In genomic region chr2:165310818-165311425, GRCm38 (mm10) we compare ENCODE assay signal across 18 mouse cellular contexts. TPM values are rescaled to one million over a fixed set of nuclear protein-coding genes. Genes with fewer than 3 reads are reported as not detected.
DNase-seq lines count a peak whose midpoint lies in the region; ATAC-seq and TF ChIP-seq lines count a peak whose summit lies in the region.
"Had no signal": no experiment of that assay in that cellular context is flagged by ENCODE, and none has a peak within 500 bp of the region (broad histone marks: within the 10 kb centered on the region; RNA-seq: fewer than 3 reads in every experiment).

No protein-coding gene starts in this region.

- H3K4me2 ChIP-seq in embryonic facial prominence, embryonic 12.5 days (replicated peaks), result no peak overlapping the region
- no peak overlapping the region for H3K4me2 ChIP-seq in forebrain, postnatal 0 days (ENCODE audit: low read depth)
- H3K4me2 ChIP-seq in midbrain, embryonic 13.5 days (replicated peaks), result no peak overlapping the region
- H3K4me2 ChIP-seq: heart, embryonic 15.5 days; intestine, embryonic 15.5 days had no signal

- H3K36me3 ChIP-seq in embryonic facial prominence, embryonic 12.5 days, result peaks cover 89% of the 10 kb centered on the region
- peaks cover 85% of the 10 kb centered on the region for H3K36me3 ChIP-seq in forebrain, postnatal 0 days (ENCODE audit: insufficient read depth)
- peaks cover 68% of the 10 kb centered on the region for H3K36me3 ChIP-seq in midbrain, embryonic 13.5 days

- no peaks in the 10 kb centered on the region for H3K9me3 ChIP-seq in embryonic facial prominence, embryonic 12.5 days
- no peaks in the 10 kb centered on the region for H3K9me3 ChIP-seq in forebrain, postnatal 0 days (ENCODE audit: low read length)
- no peaks in the 10 kb centered on the region for H3K9me3 ChIP-seq in midbrain, embryonic 13.5 days
- H3K9me3 ChIP-seq: heart, embryonic 15.5 days; intestine, embryonic 15.5 days had no signal

- no peak overlapping the region for H3K4me3 ChIP-seq in layer of hippocampus, adult 2 months
- no peak overlapping the region for H3K4me3 ChIP-seq in embryonic facial prominence, embryonic 12.5 days
- H3K4me3 ChIP-seq in forebrain, postnatal 0 days (ENCODE audit: low read depth, low read length), result no peak overlapping the region
- H3K4me3 ChIP-seq in midbrain, embryonic 13.5 days (replicated peaks), result no peak overlapping the region
- H3K4me3 ChIP-seq: heart, embryonic 15.5 days; intestine, embryonic 15.5 days; myocyte had no signal

- H3K4me1 ChIP-seq in embryonic facial prominence, embryonic 12.5 days, result no peaks in the 10 kb centered on the region
- H3K4me1 ChIP-seq in forebrain, postnatal 0 days (ENCODE audit: insufficient read depth), result 0 out of 2 replicates have a peak, but pooled peaks cover 2% of the 10 kb centered on the region
- peaks cover 72% of the 10 kb centered on the region for H3K4me1 ChIP-seq in midbrain, embryonic 13.5 days (replicated peaks)
- H3K4me1 ChIP-seq: heart, embryonic 15.5 days; intestine, embryonic 15.5 days had no signal

- 49% methylated on average over 13 of the region's 13 CpGs for WGBS in embryonic facial prominence, embryonic 12.5 days
- 28% methylated on average over 13 of the region's 13 CpGs for WGBS in forebrain, postnatal 0 days
- 27% methylated on average over 13 of the region's 13 CpGs for WGBS in midbrain, embryonic 13.5 days

- H3K9ac ChIP-seq in embryonic facial prominence, embryonic 12.5 days, result no peak overlapping the region
- H3K9ac ChIP-seq in forebrain, postnatal 0 days, result no peak overlapping the region
- H3K9ac ChIP-seq in midbrain, embryonic 13.5 days (replicated peaks), result 0 out of 2 replicates have a peak overlapping the region, but pooled peaks have one; percentile 53
- H3K9ac ChIP-seq: heart, embryonic 15.5 days; intestine, embryonic 15.5 days; liver, postnatal 0 days had no signal

- H3K27me3 ChIP-seq in embryonic facial prominence, embryonic 12.5 days, result no peaks in the 10 kb centered on the region
- no peaks in the 10 kb centered on the region for H3K27me3 ChIP-seq in forebrain, postnatal 0 days (ENCODE audit: insufficient read depth, low read length)
- peaks cover 27% of the 10 kb centered on the region for H3K27me3 ChIP-seq in midbrain, embryonic 13.5 days
- H3K27me3 ChIP-seq: heart, embryonic 15.5 days; intestine, embryonic 15.5 days had no signal

- H3K27ac ChIP-seq in layer of hippocampus, adult 2 months, result peak overlapping the region; percentile 83
- H3K27ac ChIP-seq in embryonic facial prominence, embryonic 12.5 days, result peak overlapping the region; percentile 17; the same call in 1 of the 2 replicates
- H3K27ac ChIP-seq in forebrain, postnatal 0 days (ENCODE audit: low read depth, low read length), result no peak overlapping the region; the same call in 1 of the 2 replicates
- H3K27ac ChIP-seq in midbrain, embryonic 13.5 days, result peak overlapping the region; percentile 42
- H3K27ac ChIP-seq: heart, embryonic 15.5 days; intestine, embryonic 15.5 days; macrophage had no signal

- no peak for TF ChIP-seq CTCF in layer of hippocampus, adult 2 months (conservative IDR thresholded peaks at IDR 0.05)
- TF ChIP-seq CTCF in forebrain, postnatal 0 days (IDR thresholded peaks at IDR 0.05; ENCODE audit: low read depth), result no peak

- no peak for DNase-seq in layer of hippocampus, adult 2 months (ENCODE audit: low spot score in 2 of 2)
- no peak for DNase-seq in layer of hippocampus, postnatal 14 days (ENCODE audit: low spot score in 2 of 2)
- no peak for DNase-seq in forebrain, postnatal 0 days
- DNase-seq in lung, postnatal 25 days (ENCODE audit: low spot score), result no peak
- no peak for DNase-seq in kidney, postnatal 4 days
- no peak for DNase-seq in heart, adult 18-20 months
- DNase-seq: kidney, postnatal 14 days; layer of hippocampus, postnatal 36 days; liver, postnatal 0 days; thymus, postnatal 14 days had no signal

- ATAC-seq in embryonic facial prominence, embryonic 12.5 days (ENCODE audit: insufficient number of reproducible peaks, insufficient read depth, low FRiP score, low TSS enrichment), result no peak
- peak; percentile 10; the same call in 1 of the 2 replicates for ATAC-seq in forebrain, postnatal 0 days
- ATAC-seq in midbrain, embryonic 13.5 days, result peak; percentile 25
- ATAC-seq: intestine, embryonic 15.5 days; liver, postnatal 0 days had no signal

RNA-seq across cellular contexts. Expression of gene Elmo2, which starts 15.4 kb away (rescaled TPM):
- total RNA-seq in layer of hippocampus, adult 2 months (2021), result 100 to 1,000 TPM; 200 to 202 TPM
- 100 to 1,000 TPM; 158 to 172 TPM for total RNA-seq in layer of hippocampus, postnatal 14 days (2021)
- 91.7 TPM in 2 replicates for polyA plus RNA-seq in embryonic facial prominence, embryonic 12.5 days (2016; fragmentation: Nextera tagmentation; extraction: Ambion mirVana)
- 78.8 and 80.9 TPM in 2 replicates for total RNA-seq in forebrain, postnatal 0 days (2014; rRNA removed)
- 68.6 and 84.5 TPM in 2 replicates for polyA plus RNA-seq in forebrain, postnatal 0 days (2015; fragmentation: Nextera tagmentation; extraction: Ambion mirVana)
- polyA plus RNA-seq in midbrain, embryonic 13.5 days (2015; fragmentation: Nextera tagmentation; extraction: Ambion mirVana), result 91.6 and 98.6 TPM in 2 replicates
- total RNA-seq in heart, adult 18-20 months (2021), result 10 to 100 TPM; 14.8 to 21.1 TPM

RNA-seq across cellular contexts. Expression of gene Slc35c2, which starts 23.3 kb away (rescaled TPM):
- 10 to 100 TPM; 94.6 to 98.4 TPM for total RNA-seq in layer of hippocampus, adult 2 months (2021)
- 10 to 100 TPM; 76.0 to 81.1 TPM for total RNA-seq in layer of hippocampus, postnatal 14 days (2021)
- polyA plus RNA-seq in embryonic facial prominence, embryonic 12.5 days (2016; fragmentation: Nextera tagmentation; extraction: Ambion mirVana), result 52.8 and 57.0 TPM in 2 replicates
- 66.9 and 85.8 TPM in 2 replicates for total RNA-seq in forebrain, postnatal 0 days (2014; rRNA removed)
- polyA plus RNA-seq in forebrain, postnatal 0 days (2015; fragmentation: Nextera tagmentation; extraction: Ambion mirVana), result 62.7 and 65.8 TPM in 2 replicates
- 69.6 and 73.8 TPM in 2 replicates for polyA plus RNA-seq in midbrain, embryonic 13.5 days (2015; fragmentation: Nextera tagmentation; extraction: Ambion mirVana)
- 10 to 100 TPM; 16.3 to 18.0 TPM for total RNA-seq in heart, adult 18-20 months (2021)

RNA-seq across cellular contexts. Expression of gene Zfp663, which starts 57.6 kb away (rescaled TPM):
- total RNA-seq in layer of hippocampus, adult 2 months (2021), result under 1 TPM in 1 of 2 experiments, not detected in 1; 0.20 TPM
- 1 to 10 TPM; 1.2 to 1.3 TPM for total RNA-seq in layer of hippocampus, postnatal 14 days (2021)
- 2.6 and 2.9 TPM in 2 replicates for polyA plus RNA-seq in embryonic facial prominence, embryonic 12.5 days (2016; fragmentation: Nextera tagmentation; extraction: Ambion mirVana)
- total RNA-seq in forebrain, postnatal 0 days (2014; rRNA removed), result 3.2 and 14.4 TPM in 2 replicates
- polyA plus RNA-seq in forebrain, postnatal 0 days (2015; fragmentation: Nextera tagmentation; extraction: Ambion mirVana), result 2.1 and 3.3 TPM in 2 replicates
- 10.4 and 10.5 TPM in 2 replicates for polyA plus RNA-seq in midbrain, embryonic 13.5 days (2015; fragmentation: Nextera tagmentation; extraction: Ambion mirVana)
- total RNA-seq in heart, adult 18-20 months (2021), result not detected
- total RNA-seq: adrenal gland, postnatal 25 days; MEL had no signal
- polyA plus RNA-seq: liver, postnatal 0 days; macrophage; myocyte had no signal
